Mouse (Mus musculus) hindlimb bud, embryonic 11.5 days (tissue): ENCODE results near the gene Tmem120b.
"Not testable (repeated sequence)": the region's sequence is repeated elsewhere in the genome, so short reads cannot be mapped to it uniquely, and the experiment has no call there.

Experiments used
- DNase-seq: peaks from one replicate; pipeline ENCODE4 v3.0.0-alpha.2; 2012; ENCODE audit warnings: low read depth, low spot score; ENCODE audit errors: extremely low spot score

Gene Tmem120b

DNA sequence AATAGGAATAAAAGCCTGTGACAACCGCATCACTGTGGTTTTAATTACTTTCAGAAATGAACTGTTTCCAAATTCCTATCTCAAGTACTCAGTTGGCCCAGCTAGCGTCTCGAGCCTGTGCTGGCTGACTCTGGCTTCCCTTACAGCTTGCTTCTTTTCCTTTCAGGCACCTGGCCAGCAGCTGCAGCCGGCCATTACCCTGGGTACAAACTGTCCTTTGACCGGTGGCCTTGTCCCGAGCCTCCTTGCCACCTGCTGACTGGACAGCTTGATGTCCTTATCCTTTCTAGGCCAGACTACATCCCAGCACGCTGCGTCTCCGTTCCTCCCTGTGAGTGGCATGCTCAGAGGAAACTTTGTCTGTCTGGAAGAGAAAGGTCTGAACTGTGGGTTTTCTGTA lies 17.3 kb upstream of the Tmem120b start:
- no peak for DNase-seq

- DNase-seq = no peak
These were observed 16.5 kb upstream of the Tmem120b start for GRCm38 (mm10) chr5:123051736-123052135.

DNA sequence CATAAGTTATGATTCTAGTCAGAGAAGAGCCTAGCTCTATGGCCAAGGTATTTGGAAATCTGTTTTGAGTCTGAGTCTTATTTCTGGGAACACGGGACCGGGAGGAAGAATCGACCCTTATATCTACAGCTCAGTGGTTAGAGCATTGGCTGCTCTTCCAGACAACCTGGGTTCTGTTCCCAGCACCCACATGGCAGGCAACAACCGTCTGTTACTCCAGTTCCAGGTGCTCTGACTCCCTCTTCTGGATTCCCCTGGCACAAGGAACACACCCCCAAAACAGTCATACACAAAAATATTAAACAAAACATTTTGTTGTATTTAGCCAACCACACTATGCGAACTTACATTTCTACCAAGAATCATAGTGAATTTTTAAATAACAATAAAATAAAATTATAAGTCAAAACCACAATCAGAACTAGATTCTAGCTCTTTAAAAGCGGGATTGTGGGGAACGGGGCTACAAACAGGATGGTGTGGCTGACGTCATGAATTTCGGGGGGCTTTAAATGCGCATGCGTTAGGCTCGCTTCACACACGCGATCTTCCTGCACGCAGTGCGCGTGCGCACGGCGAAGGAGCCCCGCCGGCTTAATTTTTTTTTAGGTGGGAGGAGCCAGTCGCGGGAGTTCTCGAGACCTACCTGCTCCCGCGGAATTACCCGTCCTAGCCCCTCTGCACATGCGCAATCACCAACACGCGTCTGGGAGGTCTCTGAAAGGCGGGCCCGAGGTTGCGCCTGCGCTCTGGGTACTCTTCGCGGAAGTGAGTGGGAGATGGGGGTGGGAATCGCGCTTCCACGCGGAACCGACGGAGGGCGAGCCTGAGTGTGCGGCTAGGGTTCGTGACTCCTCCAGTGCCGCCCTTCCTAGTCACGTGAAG lies 10.6 kb upstream of the Tmem120b start:
- peak; percentile 99 for DNase-seq

- no peak for DNase-seq
These were observed 9.7 kb upstream of the Tmem120b start for GRCm38 (mm10) chr5:123058251-123059102.

DNA sequence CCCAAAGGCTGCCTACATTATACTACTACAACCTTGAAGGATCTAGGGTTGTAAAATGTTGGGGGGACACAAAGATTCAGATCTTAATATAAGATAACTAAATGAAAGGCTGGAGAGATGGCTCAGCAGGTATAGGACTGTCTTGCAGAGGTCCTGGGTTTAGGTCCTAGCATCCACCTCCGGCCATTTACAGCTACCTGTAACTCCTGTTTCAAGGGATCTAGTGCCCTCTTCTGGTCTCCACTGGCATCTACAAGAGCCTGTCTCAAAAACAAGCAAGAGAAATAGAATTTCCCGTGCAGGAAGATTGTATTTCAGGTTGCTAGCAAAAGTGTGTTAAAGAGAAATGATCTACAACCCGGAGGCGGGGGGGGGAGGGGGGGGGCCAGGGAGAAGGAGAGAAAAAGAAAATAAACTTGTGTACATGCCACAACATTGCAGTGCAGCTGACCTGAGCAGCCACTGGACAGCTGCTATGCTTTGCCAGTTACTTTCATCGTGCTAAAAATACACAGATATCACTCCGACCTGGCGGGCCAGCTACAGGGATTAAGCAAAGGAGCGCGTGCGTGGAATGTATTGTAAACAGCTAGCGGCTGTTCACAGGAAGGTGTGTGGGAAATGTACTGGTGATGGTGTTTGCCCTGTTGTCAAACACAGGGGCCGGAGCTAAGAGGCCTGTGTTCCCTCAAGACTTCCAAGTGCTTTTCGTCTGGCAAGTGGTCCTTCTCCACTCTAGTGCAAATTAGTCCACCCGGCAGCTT lies 8.3 kb upstream of the Tmem120b start:
- DNase-seq = no peak

DNA sequence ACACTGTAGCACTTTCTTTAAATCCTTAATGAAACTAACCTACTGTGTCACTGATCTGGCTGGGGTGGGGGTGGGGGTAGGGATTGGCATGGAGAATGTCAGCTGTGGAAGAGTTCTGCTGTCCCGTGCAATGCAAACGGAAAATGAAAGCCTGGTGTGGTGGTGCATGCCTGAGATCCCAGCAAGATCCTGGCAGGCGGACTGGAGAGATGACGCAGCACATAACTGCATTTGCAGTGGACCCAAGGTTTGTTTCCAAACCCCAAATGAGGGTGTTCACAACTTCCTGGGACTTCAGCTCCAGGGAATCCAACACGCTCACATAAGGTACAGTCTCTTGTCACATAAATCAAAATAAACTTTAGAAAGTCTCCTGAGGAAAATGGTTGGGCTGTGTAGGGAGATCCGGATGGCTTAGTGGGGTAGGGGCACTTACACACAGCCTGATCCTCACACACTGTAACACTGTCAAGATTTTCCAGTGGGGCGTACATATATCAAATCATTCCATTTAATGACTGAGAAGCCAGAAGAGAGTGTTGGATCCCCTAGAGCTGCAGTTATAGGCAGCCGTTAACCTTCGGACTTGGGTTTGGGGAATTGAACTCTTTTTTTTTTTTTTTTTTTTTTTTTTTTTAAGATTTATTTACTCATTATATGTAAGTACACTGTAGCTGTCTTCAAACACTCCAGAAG lies 7.4 kb upstream of the Tmem120b start:
- DNase-seq = no peak

DNA sequence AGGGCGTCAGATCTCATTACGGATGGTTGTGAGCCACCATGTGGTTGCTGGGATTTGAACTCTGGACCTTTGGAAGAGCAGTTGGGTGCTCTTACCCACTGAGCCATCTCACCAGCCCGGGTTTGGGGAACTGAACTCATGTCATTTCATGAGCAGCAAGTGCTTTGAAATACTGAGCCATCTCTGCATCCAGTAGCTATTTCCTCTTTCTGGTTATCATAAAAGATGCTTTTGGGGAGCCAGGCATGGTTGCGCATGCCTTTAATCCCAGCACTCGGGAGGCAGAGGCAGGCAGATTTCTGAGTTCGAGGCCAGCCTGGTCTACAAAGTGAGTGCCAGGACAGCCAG lies 6.8 kb upstream of the Tmem120b start:
- DNase-seq = not testable (repeated sequence)

DNA sequence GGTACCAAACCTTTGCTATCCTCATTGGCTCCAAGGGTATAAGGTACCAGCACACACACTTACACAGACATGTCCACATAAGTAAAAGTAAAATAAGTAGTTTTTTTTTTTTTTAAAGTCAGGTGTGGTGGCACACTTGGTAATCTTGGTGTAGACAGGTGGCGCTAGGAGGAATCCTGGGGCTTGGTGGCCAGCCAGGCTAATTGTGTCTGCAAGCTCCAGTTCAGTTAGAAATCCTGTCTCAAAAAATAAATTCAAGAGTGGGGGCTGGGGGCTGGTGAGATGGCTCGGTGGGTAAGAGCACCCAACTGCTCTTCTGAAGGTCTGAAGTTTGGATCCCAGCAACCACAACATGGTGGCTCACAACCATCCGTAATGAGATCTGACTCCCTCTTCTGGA lies 5.1 kb upstream of the Tmem120b start:
- DNase-seq = no peak

GRCm38 (mm10) chr5:123064207-123064606 lies 4.0 kb upstream of the Tmem120b start:
- no peak for DNase-seq

- no peak for DNase-seq
These were observed 720 bp upstream of the Tmem120b start for GRCm38 (mm10) chr5:123067395-123067995.

DNA sequence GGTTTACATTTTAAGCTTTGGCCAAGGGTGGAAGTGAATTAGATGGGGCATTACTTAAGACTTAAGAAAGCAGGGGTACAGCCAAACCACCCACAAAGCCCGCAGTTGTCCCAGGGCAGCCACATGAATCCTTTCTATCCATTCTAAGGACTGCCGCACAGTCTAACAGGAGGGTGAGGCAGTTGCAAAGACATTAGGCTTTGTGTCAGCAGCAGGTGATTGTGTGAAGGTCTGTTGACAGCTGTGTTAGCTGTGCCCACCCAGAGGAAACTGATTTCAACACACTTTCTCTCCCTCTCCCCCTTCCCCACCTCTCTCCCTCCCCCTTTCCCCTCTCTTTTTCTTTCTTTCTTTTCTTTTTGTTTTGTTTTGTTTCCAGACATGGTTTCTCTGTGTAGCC lies 499 bp downstream of the Tmem120b start:
- no peak for DNase-seq

DNA sequence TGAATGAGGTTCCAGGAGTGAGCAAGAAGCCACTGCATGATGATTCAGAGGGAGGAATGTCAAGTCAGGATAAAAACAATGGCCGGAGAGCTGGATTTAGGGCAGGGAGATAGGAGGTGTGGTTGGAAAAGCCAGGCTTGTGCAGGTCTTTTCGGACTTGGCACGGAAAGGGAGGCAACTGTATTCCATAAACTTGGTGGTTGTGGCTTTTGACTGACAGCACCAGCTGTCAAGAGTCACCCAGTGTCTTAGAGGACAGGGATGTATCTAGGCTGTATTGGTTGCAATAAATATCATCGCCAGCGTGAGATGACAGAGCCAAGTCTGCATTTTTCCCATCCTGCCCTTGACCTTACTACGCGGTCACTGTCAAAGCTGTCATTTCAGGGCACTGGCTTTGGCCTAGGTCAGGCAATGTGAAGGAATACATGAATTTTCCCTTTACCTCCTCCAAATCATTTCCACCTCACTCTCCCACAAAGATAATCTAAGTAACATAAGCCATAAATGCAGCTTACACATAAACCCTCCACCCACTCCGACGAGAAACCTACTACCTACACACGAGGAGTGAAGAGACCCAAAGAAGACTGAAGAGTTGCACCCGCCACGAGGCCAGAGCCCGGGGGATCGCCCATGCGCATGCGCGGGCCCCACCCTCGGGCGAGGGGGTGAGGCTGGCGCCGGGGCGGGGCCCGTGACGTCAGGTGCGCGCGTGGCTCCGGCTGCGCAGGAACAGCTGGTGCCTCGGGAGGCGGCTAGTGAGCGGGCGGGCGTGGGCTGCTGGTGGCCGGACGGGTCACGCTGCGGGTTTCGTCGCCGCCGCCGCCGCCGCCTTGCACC lies 7.6 kb downstream of the Tmem120b start:
- no peak for DNase-seq

DNA sequence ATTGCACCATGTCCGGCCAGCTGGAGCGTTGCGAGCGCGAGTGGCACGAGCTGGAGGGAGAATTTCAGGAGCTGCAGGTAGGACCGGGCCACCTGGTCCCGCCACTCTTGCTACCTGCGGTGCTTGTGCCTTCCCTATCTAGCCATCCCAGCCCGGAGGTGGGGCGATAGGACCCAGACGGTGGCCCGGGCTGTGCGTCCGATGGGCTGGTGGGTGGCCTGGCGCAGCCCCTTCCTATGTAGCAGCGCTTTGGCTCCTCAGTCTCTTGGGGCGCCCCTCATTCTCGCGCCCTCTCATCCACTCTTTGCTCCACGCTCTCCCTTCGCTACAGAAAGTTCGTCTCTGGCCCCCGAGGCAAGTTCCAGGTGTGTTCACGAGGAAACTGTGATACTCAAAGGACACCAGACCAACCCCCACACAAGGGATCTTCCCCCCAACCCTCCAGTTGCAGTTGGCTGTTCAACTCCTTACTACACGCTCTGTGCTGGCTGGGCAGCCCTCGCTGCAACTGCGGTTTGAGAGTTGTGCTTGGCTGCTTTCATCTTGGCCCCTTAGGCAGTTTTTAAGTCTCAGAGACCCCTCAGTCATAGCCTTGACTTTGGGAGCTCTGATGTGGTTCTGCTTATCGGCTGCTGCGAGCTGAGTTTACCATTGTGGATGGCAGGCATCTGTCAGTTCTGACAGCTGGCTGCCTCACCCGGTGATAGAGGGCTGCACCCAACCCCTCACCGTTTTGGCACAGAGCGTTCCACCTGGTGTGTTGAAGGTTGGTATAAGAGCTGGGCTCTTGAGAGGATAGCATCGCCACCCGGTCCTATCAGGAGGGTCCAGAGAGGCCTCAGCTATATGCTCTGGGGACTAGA lies 8.4 kb downstream of the Tmem120b start:
- DNase-seq = no peak

GRCm38 (mm10) chr5:123079568-123079967 lies 11.4 kb downstream of the Tmem120b start:
- no peak for DNase-seq

DNA sequence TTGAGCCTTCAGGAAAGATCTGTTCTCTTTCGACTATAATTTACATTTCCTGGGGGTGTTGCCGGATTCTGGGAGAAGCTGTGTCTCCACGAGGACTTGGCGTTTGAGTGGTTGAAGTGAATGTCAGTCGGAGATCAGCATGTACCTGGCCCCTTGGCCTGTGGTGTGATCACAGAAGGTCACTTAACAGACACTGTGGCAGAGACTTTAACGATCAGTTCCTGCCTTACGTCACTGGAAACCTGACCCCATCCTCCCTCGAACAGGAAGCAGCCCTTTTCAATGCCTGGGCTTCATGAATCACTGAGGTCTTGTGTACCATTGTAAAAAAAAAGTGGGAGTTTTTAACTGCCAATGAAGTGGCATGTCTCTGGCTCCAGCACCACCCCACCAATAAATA lies 11.8 kb downstream of the Tmem120b start:
- no peak for DNase-seq

GRCm38 (mm10) chr5:123080510-123080909 lies 12.3 kb downstream of the Tmem120b start:
- no peak for DNase-seq

DNA sequence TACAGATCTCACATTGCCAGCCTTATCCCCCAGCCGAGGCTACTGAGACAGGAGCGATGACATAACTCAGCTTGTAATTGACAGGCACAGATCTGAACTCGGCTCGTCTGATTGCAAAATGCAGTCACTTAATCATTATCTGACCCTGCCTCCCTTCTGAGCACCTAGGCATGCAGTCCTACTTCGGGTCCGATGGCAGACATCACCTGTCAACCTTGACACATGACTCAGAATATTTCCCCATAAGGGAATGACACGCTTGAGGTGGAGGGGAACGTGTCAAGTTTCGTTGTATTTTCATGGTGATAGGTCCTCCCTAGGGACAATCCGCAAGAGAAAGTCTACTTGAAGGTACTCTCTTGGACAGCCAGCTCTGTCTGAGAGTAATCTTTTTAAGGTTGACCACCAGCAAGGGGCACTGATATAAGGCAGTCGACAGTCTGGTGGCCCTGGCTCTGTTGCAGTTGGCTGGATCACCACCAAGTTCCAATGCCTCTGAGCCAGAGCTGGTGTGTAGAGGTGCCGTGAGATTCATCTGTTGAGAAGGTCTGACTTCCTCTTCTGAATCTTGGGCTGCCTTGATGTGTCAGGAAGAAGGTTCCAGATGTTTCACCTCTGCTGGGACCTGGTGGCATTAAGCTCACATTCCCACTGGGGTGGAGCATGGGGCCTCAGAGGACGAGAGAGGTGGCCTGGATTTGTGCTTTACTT lies 15.3 kb downstream of the Tmem120b start:
- DNase-seq = no peak

GRCm38 (mm10) chr5:123086501-123086900 lies 18.3 kb downstream of the Tmem120b start:
- no peak for DNase-seq
